In the genomic region with DNA sequence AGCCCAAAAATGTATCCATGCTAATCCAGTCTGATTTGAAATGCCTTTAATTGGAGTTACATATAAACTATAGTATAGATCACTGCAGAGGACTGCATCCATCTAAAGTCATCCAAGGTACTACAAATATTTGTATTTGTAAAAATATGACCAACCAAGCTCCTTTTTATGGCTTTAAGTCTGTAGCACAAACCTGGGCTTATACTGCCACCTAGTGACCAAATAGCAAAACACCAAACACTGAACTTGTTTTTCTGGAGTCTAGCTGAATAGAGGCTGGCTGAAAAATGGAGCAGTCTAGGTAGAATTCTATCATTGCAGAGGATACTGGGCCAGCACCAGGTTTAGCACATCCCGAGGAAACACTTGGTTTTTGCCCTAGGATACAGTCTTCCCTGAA, we compare ENCODE assay signal across 10 mouse cellular contexts. TPM values are rescaled to one million over a fixed set of nuclear protein-coding genes. Genes with fewer than 3 reads are reported as not detected.
DNase-seq lines count a peak whose midpoint lies in the region; TF ChIP-seq lines count a peak whose summit lies in the region.
"Had no signal": no experiment of that assay in that cellular context is flagged by ENCODE, and none has a peak within 500 bp of the region (broad histone marks: within the 10 kb centered on the region; RNA-seq: fewer than 3 reads in every experiment).

No protein-coding gene starts in this region.

- TF ChIP-seq CTCF in gastrocnemius, adult 2 months (IDR thresholded peaks at IDR 0.05): peak; percentile 80
- no peak; the same call in 1 of the 2 replicates for TF ChIP-seq CTCF in cerebellum, adult 2 months (IDR thresholded peaks at IDR 0.05; ENCODE audit: borderline replicate concordance, insufficient read depth, low read depth, low read length)

- intact Hi-C loops in gastrocnemius, adult 2 months (cut with DNase I): loop anchor here (2.0 kb wide), 1 partner anchor 180 kb away; no protein-coding TSS in a partner anchor

- TF ChIP-seq POLR2A in cerebellum, adult 2 months (IDR thresholded peaks at IDR 0.05; ENCODE audit: borderline replicate concordance, insufficient read depth, low read length): no peak

- 0% methylated on average over 1 of the region's 1 CpGs for WGBS in cerebellum, adult 2 months

- no peaks in the 10 kb centered on the region for H3K27me3 ChIP-seq in cerebellum, adult 2 months (ENCODE audit: control insufficient read depth, insufficient read depth, low read length)

- no peak for DNase-seq in gastrocnemius, adult 2 months
- no peak for DNase-seq in gastrocnemius, postnatal 4 days (ENCODE audit: low spot score in 2 of 2)
- peak; percentile 16 for DNase-seq in ovary, postnatal 14 days (ENCODE audit: low spot score)
- no peak for DNase-seq in ovary, adult 18-20 months (ENCODE audit: low spot score)
- peak; percentile 19 to 34 for DNase-seq in cerebellum, adult 2 months
- DNase-seq in induced T-regulatory cell, adult 2 months (ENCODE audit: low read depth): peak; percentile 74
- DNase-seq in retina, postnatal 7 days (ENCODE audit: low read depth, low spot score): peak; percentile 56
- DNase-seq in layer of hippocampus, postnatal 36 days: no peak

- no peak overlapping the region for H3K27ac ChIP-seq in gastrocnemius, adult 2 months
- H3K27ac ChIP-seq in cerebellum, adult 2 months (ENCODE audit: insufficient read depth, low read length): no peak overlapping the region

- no peak overlapping the region for H3K4me3 ChIP-seq in gastrocnemius, adult 2 months
- no peak overlapping the region for H3K4me3 ChIP-seq in cerebellum, adult 2 months (replicated peaks; ENCODE audit: insufficient read depth, low read depth, low read length)

- H3K4me1 ChIP-seq in cerebellum, adult 2 months (ENCODE audit: control insufficient read depth, insufficient read depth, low read length): no peaks in the 10 kb centered on the region

RNA-seq across cellular contexts. Expression of gene Gm26992, which starts 19.0 kb away (rescaled TPM):
- not detected for total RNA-seq in gastrocnemius, adult 2 months (2021)
- total RNA-seq in gastrocnemius, postnatal 4 days (2021): not detected
- 0.34 TPM in 1 of 2 replicates, not detected in the other for polyA plus RNA-seq in cerebellum, adult 2 months (2012; rRNA removed)
- total RNA-seq in layer of hippocampus, postnatal 36 days (2021): not detected
- total RNA-seq: neutrophil, adult 5-6 weeks had no signal
- polyA plus RNA-seq: intestine, embryonic 14.5 days had no signal

RNA-seq across cellular contexts. Expression of gene Tsx, which starts 26.5 kb away (rescaled TPM):
- not detected for total RNA-seq in gastrocnemius, adult 2 months (2021)
- under 1 TPM in 1 of 2 experiments, not detected in 1; 0.47 TPM for total RNA-seq in gastrocnemius, postnatal 4 days (2021)
- polyA plus RNA-seq in cerebellum, adult 2 months (2012; rRNA removed): 0.38 TPM in 2 replicates
- total RNA-seq in layer of hippocampus, postnatal 36 days (2021): 1 to 10 TPM in 1 of 2 experiments, not detected in 1; 1.3 TPM
- total RNA-seq: neutrophil, adult 5-6 weeks had no signal

Comparison
In these comparisons a context has a peak if more than half of its experiments do, and no peak if none do; other contexts are left out.
1. DNase-seq: peak in ovary, postnatal 14 days (single experiment), cerebellum, adult 2 months (2 of 2), induced T-regulatory cell, adult 2 months (single experiment) and retina, postnatal 7 days (single experiment); none in gastrocnemius, adult 2 months (single experiment), gastrocnemius, postnatal 4 days (0 of 2), ovary, adult 18-20 months (single experiment) and layer of hippocampus, postnatal 36 days (0 of 2).